Mouse (Mus musculus) kidney, postnatal 0 days (tissue): ENCODE results near the gene Clec3b. TPM values are rescaled to one million over a fixed set of nuclear protein-coding genes. Genes with fewer than 3 reads are reported as not detected.

Source experiments
- ATAC-seq: fragments of 200-750 bp; cut with Nextera tagmentation; replicated peaks from 2 replicates; pipeline ENCODE4 v1.8.0; 2017; ENCODE audit warnings: low read depth, moderate number of reproducible peaks, moderate TSS enrichment, moderate library complexity; ENCODE audit not compliant: low FRiP score
- DNase-seq: peaks from one replicate; pipeline ENCODE4 v3.0.0-alpha.2; 2016; ENCODE audit warnings: low spot score
- H3K27ac ChIP-seq: fragments of 300-500 bp; sonication (generic); 2 replicates; pipeline ENCODE4 v1.5.1; 2014; ENCODE audit warnings: mild to moderate bottlenecking
- H3K27me3 ChIP-seq: fragments of 300-500 bp; sonication (generic); 2 replicates; pipeline ENCODE4 v1.6.1; 2014; ENCODE audit warnings: low read length, mixed read lengths; ENCODE audit not compliant: insufficient read depth
- H3K36me3 ChIP-seq: fragments of 300-500 bp; sonication (generic); 2 replicates; pipeline ENCODE4 v1.6.1; 2014; ENCODE audit warnings: low read length, mixed read lengths; ENCODE audit not compliant: insufficient read depth
- H3K4me1 ChIP-seq: fragments of 300-500 bp; sonication (generic); replicated peaks from 2 replicates; pipeline ENCODE4 v1.6.1; 2014; ENCODE audit warnings: antibody characterized with exemption, low read length, mixed read lengths; ENCODE audit not compliant: insufficient read depth
- H3K4me2 ChIP-seq: fragments of 300-500 bp; sonication (generic); 2 replicates; pipeline ENCODE4 v1.6.1; 2014; ENCODE audit warnings: mild to moderate bottlenecking, low read length, moderate library complexity, mixed read lengths
- H3K4me3 ChIP-seq: fragments of 300-500 bp; sonication (generic); replicated peaks from 2 replicates; pipeline ENCODE4 v1.5.1; 2014; ENCODE audit warnings: low read depth, low read length
- H3K9ac ChIP-seq: fragments of 300-500 bp; sonication (generic); 2 replicates; pipeline ENCODE4 v1.6.1; 2014; ENCODE audit warnings: low read depth, low read length
- H3K9me3 ChIP-seq: fragments of 300-500 bp; sonication (generic); replicated peaks from 2 replicates; pipeline ENCODE4 v1.6.1; 2016; ENCODE audit warnings: low read length, inconsistent platforms, mixed read lengths
- CTCF ChIP-seq: IDR thresholded peaks from 2 replicates; pipeline ENCODE4 v1.5.1; 2016; ENCODE audit warnings: antibody characterized with exemption, low read depth, mild to moderate bottlenecking, moderate library complexity
- WGBS: fragments of 180-500 bp; shearing (Covaris S2); extraction: QIAGEN DNeasy Blood & Tissue Kit; methylation state at CpG from one replicate; pipeline ENCODE4 v1.1.7; 2014; 5-methylcytosine and 5-hydroxymethylcytosine counted together
- polyA plus RNA-seq: library from polyadenylated mRNA; unstranded; fragments of >200 nt; fragmentation: Nextera tagmentation; extraction: Ambion mirVana; gene quantifications from 2 replicates; pipeline ENCODE4 v1.2.1, GENCODE M21; 2015

Clec3b gene
- polyA plus RNA-seq, 1 experiment from 2014 or later, result 1.6 TPM

GRCm38 (mm10) chr9:123161792-123162191 is 11.0 kb downstream of the Clec3b start:
- DNase-seq (no peak), ATAC-seq (no peak)
- no peak overlapping the region for H3K4me2 ChIP-seq
- H3K27ac ChIP-seq, result no peak overlapping the region
- TF ChIP-seq CTCF, result no peak
- no peaks in the 10 kb centered on the region for H3K36me3 ChIP-seq
- no peak overlapping the region for H3K4me3 ChIP-seq
- H3K9ac ChIP-seq, result no peak overlapping the region
- H3K9me3 ChIP-seq, result no peaks in the 10 kb centered on the region
- H3K4me1 ChIP-seq, result no peaks in the 10 kb centered on the region
- 37% methylated on average over 2 of the region's 2 CpGs for WGBS
- no peaks in the 10 kb centered on the region for H3K27me3 ChIP-seq

GRCm38 (mm10) chr9:123162985-123163694 is 12.4 kb downstream of the Clec3b start:
- H3K27me3 ChIP-seq, result no peaks in the 10 kb centered on the region
- no peak overlapping the region for H3K27ac ChIP-seq
- H3K4me3 ChIP-seq, result no peak overlapping the region
- ATAC-seq, result 0 out of 2 replicates have a peak, but pooled peaks have one; percentile 11
- no peak for TF ChIP-seq CTCF
- 74% methylated on average over 4 of the region's 4 CpGs for WGBS
- H3K9ac ChIP-seq, result no peak overlapping the region
- no peaks in the 10 kb centered on the region for H3K4me1 ChIP-seq
- no peaks in the 10 kb centered on the region for H3K9me3 ChIP-seq
- DNase-seq, result no peak
- H3K4me2 ChIP-seq, result no peak overlapping the region
- no peaks in the 10 kb centered on the region for H3K36me3 ChIP-seq

GRCm38 (mm10) chr9:123165781-123166443 is 15.2 kb downstream of the Clec3b start:
- 74% methylated on average over 3 of the region's 3 CpGs for WGBS
- peak; percentile 21 for DNase-seq

GRCm38 (mm10) chr9:123173760-123174159 is 23.0 kb downstream of the Clec3b start:
- Histone ChIP-seq H3K4me3 (no peak overlapping the region), H3K4me1 (no peaks in the 10 kb centered on the region), H3K27me3 (no peaks in the 10 kb centered on the region), H3K36me3 (0 out of 2 replicates have a peak, but pooled peaks cover 4% of the 10 kb centered on the region), H3K4me2 (no peak overlapping the region), H3K9ac (no peak overlapping the region), H3K27ac (no peak overlapping the region), H3K9me3 (no peaks in the 10 kb centered on the region)
- DNase-seq (no peak), ATAC-seq (no peak)
- no peak for TF ChIP-seq CTCF
- 88% methylated on average over 6 of the region's 6 CpGs for WGBS

More at GRCm38 (mm10) chr9:123165781-123166443, 15.2 kb downstream of the Clec3b start:
- Histone ChIP-seq H3K27me3 (no peaks in the 10 kb centered on the region), H3K9me3 (no peaks in the 10 kb centered on the region), H3K4me1 (no peaks in the 10 kb centered on the region), H3K4me3 (no peak overlapping the region), H3K27ac (no peak overlapping the region), H3K9ac (no peak overlapping the region), H3K36me3 (no peaks in the 10 kb centered on the region), H3K4me2 (no peak overlapping the region)
- TF ChIP-seq CTCF, result no peak
- ATAC-seq, result no peak

GRCm38 (mm10) chr9:123174356-123174755 is 23.6 kb downstream of the Clec3b start:
- no peaks in the 10 kb centered on the region for H3K27me3 ChIP-seq
- no peak for TF ChIP-seq CTCF
- H3K4me1 ChIP-seq, result no peaks in the 10 kb centered on the region
- H3K4me3 ChIP-seq, result no peak overlapping the region
- ATAC-seq (no peak), DNase-seq (no peak)
- WGBS, result 81% methylated on average over 4 of the region's 4 CpGs
- H3K9me3 ChIP-seq, result no peaks in the 10 kb centered on the region
- H3K27ac ChIP-seq, result no peak overlapping the region
- no peak overlapping the region for H3K9ac ChIP-seq
- 0 out of 2 replicates have a peak, but pooled peaks cover 4% of the 10 kb centered on the region for H3K36me3 ChIP-seq
- H3K4me2 ChIP-seq, result no peak overlapping the region

- Histone ChIP-seq H3K4me3 (no peak overlapping the region), H3K36me3 (0 out of 2 replicates have a peak, but pooled peaks cover 4% of the 10 kb centered on the region), H3K9ac (no peak overlapping the region), H3K9me3 (no peaks in the 10 kb centered on the region), H3K27ac (no peak overlapping the region), H3K4me1 (no peaks in the 10 kb centered on the region), H3K27me3 (no peaks in the 10 kb centered on the region), H3K4me2 (no peak overlapping the region)
- WGBS, result 83% methylated on average over 9 of the region's 9 CpGs
- DNase-seq (no peak), ATAC-seq (no peak)
- TF ChIP-seq CTCF, result no peak
Measured at GRCm38 (mm10) chr9:123177380-123178048, 26.8 kb downstream of the Clec3b start.
